Mouse (Mus musculus) kidney, embryonic 15.5 days (tissue): ENCODE results near the gene Ptpn5. TPM values are rescaled to one million over a fixed set of nuclear protein-coding genes. Genes with fewer than 3 reads are reported as not detected.

ENCODE experiments used
- microRNA-seq: library from miRNA; unstranded; fragments of <30 nt; microRNA quantifications from one replicate; pipeline ENCODE4, GENCODE M21; 2016
- polyA plus RNA-seq: library from polyadenylated mRNA; unstranded; fragments of >200 nt; fragmentation: Nextera tagmentation; extraction: Ambion mirVana; gene quantifications from 2 replicates; pipeline ENCODE4 v1.2.1, GENCODE M21; 2015

The Ptpn5 gene
- polyA plus RNA-seq, 1 experiment from 2014 or later, result 0.92 TPM

Small RNA genes within 50 kb of the gene (microRNA-seq; reads per million reads assigned to microRNA genes)
- not detected for gene Mir7056

Other genes starting within 250 kb of the Ptpn5 start
- 177 and 180 TPM in 2 replicates for gene Tsg101, start 213.7 kb downstream of the Ptpn5 start, polyA plus RNA-seq
- gene Uevld, start 175.2 kb downstream of the Ptpn5 start, polyA plus RNA-seq, result 11.7 and 12.4 TPM in 2 replicates
- not detected in 2 replicates for gene Gm9999, start 150.1 kb downstream of the Ptpn5 start, polyA plus RNA-seq
- gene Spty2d1, start 125.3 kb downstream of the Ptpn5 start, polyA plus RNA-seq, result 18.8 and 19.4 TPM in 2 replicates
- gene Tmem86a, start 83.1 kb downstream of the Ptpn5 start, polyA plus RNA-seq, result 28.1 and 30.2 TPM in 2 replicates
- not detected in 2 replicates for gene Mrgpra6, start 71.2 kb upstream of the Ptpn5 start, polyA plus RNA-seq
- not detected in 2 replicates for gene Mrgpra9, start 119.2 kb upstream of the Ptpn5 start, polyA plus RNA-seq
- not detected in 2 replicates for gene Mrgpra1, start 220.6 kb upstream of the Ptpn5 start, polyA plus RNA-seq